In genomic region chr1:82725875-82726185, GRCm38 (mm10) we compare ENCODE assay signal across 9 mouse cellular contexts. TPM values are rescaled to one million over a fixed set of nuclear protein-coding genes. Genes with fewer than 3 reads are reported as not detected.
DNase-seq lines count a peak whose midpoint lies in the region; ATAC-seq lines count a peak whose summit lies in the region.
"Had no signal": no experiment of that assay in that cellular context is flagged by ENCODE, and none has a peak within 500 bp of the region (broad histone marks: within the 10 kb centered on the region; RNA-seq: fewer than 3 reads in every experiment).

No protein-coding gene starts in this region.

- peak overlapping the region; percentile 58 for H3K4me3 ChIP-seq in kidney, embryonic 14.5 days (ENCODE audit: low read length)
- H3K4me3 ChIP-seq in hindbrain, embryonic 16.5 days (ENCODE audit: low read length) = peak overlapping the region; percentile 90
- H3K4me3 ChIP-seq in midbrain, embryonic 16.5 days (ENCODE audit: low read depth, low read length) = peak overlapping the region; percentile 92

- H3K36me3 ChIP-seq in kidney, embryonic 14.5 days (ENCODE audit: control insufficient read depth, insufficient read depth, low read length) = peaks cover 30% of the 10 kb centered on the region
- peaks cover 13% of the 10 kb centered on the region for H3K36me3 ChIP-seq in hindbrain, embryonic 16.5 days (ENCODE audit: control insufficient read depth, insufficient read depth, low read length)
- H3K36me3 ChIP-seq in midbrain, embryonic 16.5 days (ENCODE audit: control insufficient read depth, insufficient read depth, low read length) = peaks cover 8% of the 10 kb centered on the region; the same call in 1 of the 2 replicates

- H3K9me3 ChIP-seq in kidney, embryonic 14.5 days (ENCODE audit: control insufficient read depth, low read length) = no peaks in the 10 kb centered on the region
- no peaks in the 10 kb centered on the region for H3K9me3 ChIP-seq in hindbrain, embryonic 16.5 days (ENCODE audit: control insufficient read depth, low read length)
- H3K9me3 ChIP-seq in midbrain, embryonic 16.5 days (replicated peaks; ENCODE audit: control insufficient read depth, low read length, poor library complexity, severe bottlenecking) = no peaks in the 10 kb centered on the region

- WGBS in kidney, embryonic 14.5 days = 46% methylated on average over 4 of the region's 4 CpGs
- 60% methylated on average over 4 of the region's 4 CpGs for WGBS in hindbrain, embryonic 16.5 days
- WGBS in midbrain, embryonic 16.5 days = 34% methylated on average over 4 of the region's 4 CpGs

- no peaks in the 10 kb centered on the region for H3K27me3 ChIP-seq in kidney, embryonic 14.5 days (ENCODE audit: control insufficient read depth, insufficient read depth, low read length)
- H3K27me3 ChIP-seq in hindbrain, embryonic 16.5 days (replicated peaks; ENCODE audit: control insufficient read depth, insufficient read depth, low read length) = peaks cover 6% of the 10 kb centered on the region
- peaks cover 7% of the 10 kb centered on the region for H3K27me3 ChIP-seq in midbrain, embryonic 16.5 days (ENCODE audit: control insufficient read depth, insufficient read depth, low read depth, low read length)

- H3K4me1 ChIP-seq in kidney, embryonic 14.5 days (ENCODE audit: control insufficient read depth, insufficient read depth, low read length) = peaks cover 7% of the 10 kb centered on the region
- peaks cover 9% of the 10 kb centered on the region for H3K4me1 ChIP-seq in hindbrain, embryonic 16.5 days (ENCODE audit: control insufficient read depth, insufficient read depth, low read depth, low read length)
- peaks cover 14% of the 10 kb centered on the region for H3K4me1 ChIP-seq in midbrain, embryonic 16.5 days (ENCODE audit: control insufficient read depth, insufficient read depth, low read length)

- DNase-seq in kidney, postnatal 14 days = no peak
- DNase-seq in c-Kit-positive CD71-positive TER-119-negative erythroid progenitor cells, embryonic 14.5 days (ENCODE audit: low read depth) = peak; percentile 64
- DNase-seq in thymus, postnatal 0 days (ENCODE audit: low spot score) = no peak
- no peak for DNase-seq in ovary, adult 18-20 months (ENCODE audit: low spot score)
- no peak for DNase-seq in cerebellum, postnatal 4 days (ENCODE audit: low spot score in 2 of 2)

- peak overlapping the region; percentile 58 for H3K4me2 ChIP-seq in kidney, embryonic 14.5 days (replicated peaks; ENCODE audit: low read depth, low read length)
- H3K4me2 ChIP-seq in hindbrain, embryonic 16.5 days (ENCODE audit: low read length) = peak overlapping the region; percentile 92
- H3K4me2 ChIP-seq in midbrain, embryonic 16.5 days (ENCODE audit: low read length) = peak overlapping the region; percentile 98

- no peak overlapping the region for H3K27ac ChIP-seq in kidney, embryonic 14.5 days (ENCODE audit: low read depth, low read length)
- H3K27ac ChIP-seq in hindbrain, embryonic 16.5 days (ENCODE audit: low read depth, low read length) = no peak overlapping the region
- H3K27ac ChIP-seq in midbrain, embryonic 16.5 days (ENCODE audit: low read length) = no peak overlapping the region

- peak overlapping the region; percentile 76; the same call in 1 of the 2 replicates for H3K9ac ChIP-seq in kidney, embryonic 14.5 days (ENCODE audit: low read depth, low read length)
- H3K9ac ChIP-seq in hindbrain, embryonic 16.5 days (ENCODE audit: low read depth, low read length) = peak overlapping the region; percentile 99
- H3K9ac ChIP-seq in midbrain, embryonic 16.5 days (ENCODE audit: low read depth, low read length) = peak overlapping the region; percentile 93

- ATAC-seq in kidney, embryonic 14.5 days (ENCODE audit: low FRiP score, low TSS enrichment) = no peak
- no peak for ATAC-seq in hindbrain, embryonic 16.5 days
- ATAC-seq in midbrain, embryonic 16.5 days = no peak

RNA-seq across cellular contexts. Expression of gene Mff, which starts 1.1 kb away (rescaled TPM):
- 238 and 239 TPM in 2 replicates for polyA plus RNA-seq in kidney, embryonic 14.5 days (2014; fragmentation: Nextera tagmentation; extraction: Ambion mirVana)
- 389 and 427 TPM in 2 replicates for polyA plus RNA-seq in hindbrain, embryonic 16.5 days (2015; fragmentation: Nextera tagmentation; extraction: Ambion mirVana)
- 416 and 433 TPM in 2 replicates for polyA plus RNA-seq in midbrain, embryonic 16.5 days (2015; fragmentation: Nextera tagmentation; extraction: Ambion mirVana)
- 255 and 259 TPM in 2 replicates for polyA plus RNA-seq in thymus, postnatal 0 days (2015; fragmentation: Nextera tagmentation; extraction: Ambion mirVana)

RNA-seq across cellular contexts. Expression of gene Tm4sf20, which starts 42.4 kb away (rescaled TPM):
- 3.8 TPM in 2 replicates for polyA plus RNA-seq in kidney, embryonic 14.5 days (2014; fragmentation: Nextera tagmentation; extraction: Ambion mirVana)
- polyA plus RNA-seq in hindbrain, embryonic 16.5 days (2015; fragmentation: Nextera tagmentation; extraction: Ambion mirVana) = not detected in 2 replicates
- 0.11 TPM in 1 of 2 replicates, not detected in the other for polyA plus RNA-seq in midbrain, embryonic 16.5 days (2015; fragmentation: Nextera tagmentation; extraction: Ambion mirVana)
- polyA plus RNA-seq in thymus, postnatal 0 days (2015; fragmentation: Nextera tagmentation; extraction: Ambion mirVana) = 0.17 and 0.47 TPM in 2 replicates
- polyA plus RNA-seq: liver, adult 2 months had no signal

RNA-seq across cellular contexts. Expression of gene Gm47791, which starts 45.2 kb away (rescaled TPM):
- polyA plus RNA-seq in kidney, embryonic 14.5 days (2014; fragmentation: Nextera tagmentation; extraction: Ambion mirVana) = not detected in 2 replicates
- not detected in 2 replicates for polyA plus RNA-seq in hindbrain, embryonic 16.5 days (2015; fragmentation: Nextera tagmentation; extraction: Ambion mirVana)
- not detected in 2 replicates for polyA plus RNA-seq in midbrain, embryonic 16.5 days (2015; fragmentation: Nextera tagmentation; extraction: Ambion mirVana)
- not detected in 2 replicates for polyA plus RNA-seq in thymus, postnatal 0 days (2015; fragmentation: Nextera tagmentation; extraction: Ambion mirVana)
- polyA plus RNA-seq: liver, adult 2 months had no signal
